Mouse (Mus musculus): ENCODE data around the gene Med12l. TPM values are rescaled to one million over a fixed set of nuclear protein-coding genes. Genes with fewer than 3 reads are reported as not detected.
"Not testable (repeated sequence)": the region's sequence is repeated elsewhere in the genome, so short reads cannot be mapped to it uniquely, and the experiment has no call there.

Med12l gene
- polyA plus RNA-seq, 1 experiment from 2014 or later = 6.5 TPM

DNA sequence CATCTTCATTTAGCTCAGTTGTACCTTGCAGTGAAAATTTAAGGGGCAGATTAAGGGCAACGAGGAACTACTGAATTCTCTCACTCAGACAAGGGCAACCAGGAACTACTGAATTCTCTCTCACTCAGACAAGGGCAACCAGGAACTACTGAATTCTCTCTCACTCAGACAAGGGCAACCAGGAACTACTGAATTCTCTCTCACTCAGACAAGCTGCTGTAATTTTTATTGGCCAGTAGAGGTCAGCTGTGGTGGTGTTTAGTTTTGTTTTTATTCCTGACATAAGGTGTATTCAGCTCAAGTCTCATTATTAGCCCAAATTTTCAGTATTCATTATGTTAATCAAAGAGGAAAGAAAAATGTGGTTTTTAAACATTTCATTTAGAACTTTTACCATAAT, 63.4 kb downstream of the Med12l start:
- DNase-seq = peak; percentile 14
- ATAC-seq (ENCODE audit: low FRiP score, low TSS enrichment); H3K4me1 ChIP-seq (ENCODE audit: control insufficient read depth, insufficient read depth, low read length); H3K27me3 ChIP-seq (ENCODE audit: control insufficient read depth, insufficient read depth, low read length); H3K9me3 ChIP-seq (ENCODE audit: control insufficient read depth, low read length); H3K36me3 ChIP-seq (ENCODE audit: control insufficient read depth, insufficient read depth, low read length); H3K4me3 ChIP-seq (replicated peaks; ENCODE audit: low read depth, low read length); H3K27ac ChIP-seq (replicated peaks; ENCODE audit: low read depth, low read length); H3K9ac ChIP-seq (replicated peaks; ENCODE audit: low read length); H3K4me2 ChIP-seq (ENCODE audit: low read length): not testable (repeated sequence)
- 89% methylated on average over 1 of the region's 1 CpGs for WGBS

DNA sequence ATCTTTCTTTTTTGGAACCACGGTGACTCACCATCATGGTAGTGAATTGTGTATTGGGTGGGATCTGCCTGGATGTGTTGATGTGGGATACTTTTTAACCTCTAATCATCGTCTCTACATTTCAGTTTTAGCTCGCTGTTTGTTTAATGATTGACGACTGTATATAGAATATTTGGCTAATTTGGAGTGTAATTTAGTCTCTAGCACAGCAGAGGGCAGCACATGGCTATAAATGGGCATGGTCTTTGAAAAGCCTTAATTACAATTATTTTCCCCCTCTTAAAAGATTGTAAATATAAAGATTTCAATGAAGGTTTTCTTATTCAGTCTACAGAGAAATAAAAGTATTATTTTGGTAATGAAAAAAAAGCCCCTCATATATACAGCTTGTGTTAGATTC, 71.7 kb downstream of the Med12l start:
- H3K9me3 ChIP-seq (ENCODE audit: control insufficient read depth, low read length) = no peaks in the 10 kb centered on the region
- H3K4me1 ChIP-seq (ENCODE audit: control insufficient read depth, insufficient read depth, low read length) = no peaks in the 10 kb centered on the region
- no peak overlapping the region for H3K27ac ChIP-seq (replicated peaks; ENCODE audit: low read depth, low read length)
- no peaks in the 10 kb centered on the region for H3K27me3 ChIP-seq (ENCODE audit: control insufficient read depth, insufficient read depth, low read length)
- H3K36me3 ChIP-seq (ENCODE audit: control insufficient read depth, insufficient read depth, low read length) = 0 out of 2 replicates have a peak, but pooled peaks cover 6% of the 10 kb centered on the region
- H3K4me3 ChIP-seq (replicated peaks; ENCODE audit: low read depth, low read length) = no peak overlapping the region
- H3K4me2 ChIP-seq (ENCODE audit: low read length) = no peak overlapping the region
- no peak overlapping the region for H3K9ac ChIP-seq (replicated peaks; ENCODE audit: low read length)
- WGBS = 61% methylated on average over 4 of the region's 4 CpGs
- no peak for ATAC-seq (ENCODE audit: low FRiP score, low TSS enrichment)
- DNase-seq = peak; percentile 56

DNA sequence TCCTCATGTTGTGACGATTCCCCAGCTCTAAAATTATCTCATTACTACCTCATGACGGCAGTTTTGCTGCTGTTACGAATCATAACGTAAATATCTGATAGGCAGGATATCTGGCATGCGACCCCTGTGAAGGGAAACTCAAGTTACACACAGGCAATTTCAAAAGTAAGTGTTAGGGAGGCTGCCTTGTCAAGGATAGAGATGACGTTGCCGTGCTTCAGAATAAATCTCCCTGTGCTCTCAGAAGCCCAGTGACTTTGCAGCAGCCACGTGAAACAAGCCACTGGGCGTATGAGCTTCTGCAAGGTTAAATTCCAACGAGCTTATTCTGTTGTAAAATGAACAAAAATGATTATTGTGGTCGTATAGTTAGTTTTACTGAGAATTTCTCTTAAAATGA, 73.0 kb downstream of the Med12l start:
- DNase-seq = no peak
- Histone ChIP-seq H3K9ac (replicated peaks; ENCODE audit: low read length) (no peak overlapping the region), H3K27ac (replicated peaks; ENCODE audit: low read depth, low read length) (no peak overlapping the region), H3K36me3 (ENCODE audit: control insufficient read depth, insufficient read depth, low read length) (0 out of 2 replicates have a peak, but pooled peaks cover 6% of the 10 kb centered on the region), H3K4me3 (replicated peaks; ENCODE audit: low read depth, low read length) (no peak overlapping the region), H3K4me1 (ENCODE audit: control insufficient read depth, insufficient read depth, low read length) (no peaks in the 10 kb centered on the region), H3K27me3 (ENCODE audit: control insufficient read depth, insufficient read depth, low read length) (no peaks in the 10 kb centered on the region), H3K9me3 (ENCODE audit: control insufficient read depth, low read length) (no peaks in the 10 kb centered on the region), H3K4me2 (ENCODE audit: low read length) (no peak overlapping the region)
- WGBS = 90% methylated on average over 11 of the region's 11 CpGs
- no peak for ATAC-seq (ENCODE audit: low FRiP score, low TSS enrichment)

DNA sequence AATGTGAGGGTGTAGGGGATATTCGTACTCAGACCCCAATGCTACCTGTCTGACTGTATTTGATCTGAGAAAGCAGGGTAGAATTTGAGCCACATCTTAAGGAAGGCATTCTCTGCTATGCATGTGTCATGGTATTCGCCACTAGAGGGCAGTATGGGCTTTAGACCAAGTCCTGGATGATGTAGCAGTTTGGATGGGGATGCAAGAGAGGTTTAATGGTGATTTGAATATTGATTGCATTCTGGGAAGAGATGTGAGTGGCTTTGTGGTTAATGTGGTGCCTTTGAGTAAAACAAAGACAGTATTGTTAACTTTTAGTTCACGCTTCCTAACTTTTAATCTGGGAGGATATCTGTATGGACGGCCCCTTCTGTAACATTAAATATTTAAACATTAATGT, 73.7 kb downstream of the Med12l start:
- no peak for ATAC-seq (ENCODE audit: low FRiP score, low TSS enrichment)
- Histone ChIP-seq H3K4me3 (replicated peaks; ENCODE audit: low read depth, low read length) (no peak overlapping the region), H3K9ac (replicated peaks; ENCODE audit: low read length) (no peak overlapping the region), H3K27me3 (ENCODE audit: control insufficient read depth, insufficient read depth, low read length) (no peaks in the 10 kb centered on the region), H3K27ac (replicated peaks; ENCODE audit: low read depth, low read length) (no peak overlapping the region), H3K36me3 (ENCODE audit: control insufficient read depth, insufficient read depth, low read length) (0 out of 2 replicates have a peak, but pooled peaks cover 6% of the 10 kb centered on the region), H3K4me1 (ENCODE audit: control insufficient read depth, insufficient read depth, low read length) (no peaks in the 10 kb centered on the region), H3K4me2 (ENCODE audit: low read length) (no peak overlapping the region), H3K9me3 (ENCODE audit: control insufficient read depth, low read length) (no peaks in the 10 kb centered on the region)
- peak; percentile 75 for DNase-seq
- WGBS = 39% methylated on average over 4 of the region's 4 CpGs

DNA sequence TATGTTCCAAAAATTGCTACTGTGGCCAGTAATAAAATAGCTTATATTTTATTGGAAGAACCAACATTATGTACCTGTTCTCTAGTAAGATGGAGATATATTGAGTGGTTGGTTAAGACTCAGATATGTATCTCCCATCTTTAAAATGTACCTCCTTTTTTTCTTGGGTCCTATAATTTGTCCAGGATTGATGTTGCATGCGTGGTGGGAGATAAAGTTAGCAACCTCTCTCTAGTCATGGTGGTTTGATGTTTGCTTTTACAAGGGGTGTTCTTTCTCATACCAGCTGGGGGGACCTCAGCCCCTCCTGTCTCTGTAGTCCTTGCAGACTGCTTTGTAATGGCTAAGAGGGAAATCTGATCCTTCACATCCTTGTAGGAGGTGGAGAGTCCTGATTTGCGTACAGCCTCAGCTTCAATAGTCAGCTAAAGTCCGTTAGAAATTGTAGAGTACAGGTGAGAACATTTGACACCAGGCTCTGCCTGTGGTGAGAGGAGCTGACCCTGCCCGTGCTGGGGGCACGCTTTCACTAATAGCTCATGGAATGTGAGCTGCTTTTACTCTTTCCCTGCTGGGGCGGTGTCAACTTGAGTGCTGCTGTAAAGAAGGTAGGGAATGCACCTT, 74.8 kb downstream of the Med12l start:
- Histone ChIP-seq H3K4me3 (replicated peaks; ENCODE audit: low read depth, low read length) (no peak overlapping the region), H3K9me3 (ENCODE audit: control insufficient read depth, low read length) (no peaks in the 10 kb centered on the region), H3K4me2 (ENCODE audit: low read length) (no peak overlapping the region), H3K9ac (replicated peaks; ENCODE audit: low read length) (no peak overlapping the region), H3K36me3 (ENCODE audit: control insufficient read depth, insufficient read depth, low read length) (0 out of 2 replicates have a peak, but pooled peaks cover 6% of the 10 kb centered on the region), H3K4me1 (ENCODE audit: control insufficient read depth, insufficient read depth, low read length) (no peaks in the 10 kb centered on the region), H3K27ac (replicated peaks; ENCODE audit: low read depth, low read length) (no peak overlapping the region), H3K27me3 (ENCODE audit: control insufficient read depth, insufficient read depth, low read length) (no peaks in the 10 kb centered on the region)
- no peak for ATAC-seq (ENCODE audit: low FRiP score, low TSS enrichment)
- WGBS = 26% methylated on average over 6 of the region's 6 CpGs
- DNase-seq = no peak

DNA sequence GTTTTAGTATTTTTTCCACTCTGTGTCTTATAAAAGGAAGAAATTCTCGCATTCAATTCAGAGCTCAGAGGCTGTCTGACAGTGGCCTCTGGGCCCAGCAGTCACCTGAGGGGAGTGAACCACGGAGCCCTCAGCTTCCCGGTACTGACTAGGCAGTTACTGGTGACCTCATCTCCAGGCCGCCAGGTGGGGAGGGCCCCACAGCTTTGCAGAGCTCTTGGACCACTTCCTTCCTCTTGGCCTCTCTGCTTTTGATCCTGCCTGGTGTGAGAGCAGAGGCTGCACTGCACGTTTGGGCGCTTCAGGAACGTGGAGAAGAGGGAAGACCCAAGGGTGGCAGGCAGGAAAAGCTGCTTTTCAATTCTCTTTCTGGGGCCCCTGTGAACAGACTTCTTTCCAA, 75.3 kb downstream of the Med12l start:
- Histone ChIP-seq H3K9ac (replicated peaks; ENCODE audit: low read length) (no peak overlapping the region), H3K4me3 (replicated peaks; ENCODE audit: low read depth, low read length) (no peak overlapping the region), H3K36me3 (ENCODE audit: control insufficient read depth, insufficient read depth, low read length) (0 out of 2 replicates have a peak, but pooled peaks cover 5% of the 10 kb centered on the region), H3K9me3 (ENCODE audit: control insufficient read depth, low read length) (no peaks in the 10 kb centered on the region), H3K4me1 (ENCODE audit: control insufficient read depth, insufficient read depth, low read length) (no peaks in the 10 kb centered on the region), H3K27me3 (ENCODE audit: control insufficient read depth, insufficient read depth, low read length) (no peaks in the 10 kb centered on the region), H3K27ac (replicated peaks; ENCODE audit: low read depth, low read length) (no peak overlapping the region), H3K4me2 (ENCODE audit: low read length) (no peak overlapping the region)
- ATAC-seq (ENCODE audit: low FRiP score, low TSS enrichment) (no peak), DNase-seq (no peak)
- 29% methylated on average over 7 of the region's 7 CpGs for WGBS

DNA sequence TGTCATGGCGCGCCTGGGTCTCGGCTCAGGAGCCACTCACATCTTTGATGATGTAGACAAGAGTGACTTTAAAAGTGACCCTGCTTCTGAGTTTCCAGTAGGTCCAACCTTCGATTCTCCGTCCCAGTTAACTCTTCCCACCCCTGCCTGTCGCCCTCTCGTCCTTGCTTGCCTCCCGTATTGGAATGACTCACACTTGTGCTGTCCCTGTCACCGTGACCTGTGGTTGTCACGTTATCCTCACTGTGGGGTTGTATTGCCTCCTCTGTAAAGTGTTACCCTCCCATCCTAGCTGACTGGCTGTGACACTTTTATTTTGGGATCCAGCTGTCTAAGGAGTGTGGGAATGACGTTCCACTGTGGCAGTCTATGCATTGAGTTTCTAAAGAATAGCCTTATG, 87.1 kb downstream of the Med12l start:
- 85% methylated on average over 11 of the region's 11 CpGs for WGBS
- no peak for ATAC-seq (ENCODE audit: low FRiP score, low TSS enrichment)
- H3K27me3 ChIP-seq (ENCODE audit: control insufficient read depth, insufficient read depth, low read length) = no peaks in the 10 kb centered on the region
- H3K27ac ChIP-seq (replicated peaks; ENCODE audit: low read depth, low read length) = no peak overlapping the region
- H3K9me3 ChIP-seq (ENCODE audit: control insufficient read depth, low read length) = no peaks in the 10 kb centered on the region
- H3K4me2 ChIP-seq (ENCODE audit: low read length) = no peak overlapping the region
- H3K4me1 ChIP-seq (ENCODE audit: control insufficient read depth, insufficient read depth, low read length) = no peaks in the 10 kb centered on the region
- DNase-seq = no peak
- no peaks in the 10 kb centered on the region for H3K36me3 ChIP-seq (ENCODE audit: control insufficient read depth, insufficient read depth, low read length)
- H3K9ac ChIP-seq (replicated peaks; ENCODE audit: low read length) = no peak overlapping the region
- no peak overlapping the region for H3K4me3 ChIP-seq (replicated peaks; ENCODE audit: low read depth, low read length)

DNA sequence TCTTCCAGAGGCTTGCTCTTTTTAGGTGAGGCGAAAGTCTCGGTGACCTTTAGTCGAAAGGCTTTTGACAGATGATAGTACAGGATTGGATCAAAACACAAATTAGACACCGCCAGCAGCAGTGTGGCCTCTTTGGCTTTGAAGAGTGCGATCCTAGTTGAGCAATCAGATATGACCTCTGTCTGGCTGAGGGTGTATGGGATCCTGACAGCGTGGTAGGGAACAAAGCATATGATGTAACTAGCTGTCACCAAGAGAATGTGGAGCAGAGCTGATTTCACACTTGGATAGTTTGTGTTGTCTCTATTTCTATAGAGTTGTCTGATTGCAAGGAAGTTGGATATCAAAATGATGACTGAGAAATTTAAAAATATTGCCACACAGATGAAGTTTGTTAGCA, 91.8 kb downstream of the Med12l start:
- 60% methylated on average over 6 of the region's 6 CpGs for WGBS
- Histone ChIP-seq H3K4me3 (replicated peaks; ENCODE audit: low read depth, low read length) (no peak overlapping the region), H3K4me1 (ENCODE audit: control insufficient read depth, insufficient read depth, low read length) (no peaks in the 10 kb centered on the region), H3K27me3 (ENCODE audit: control insufficient read depth, insufficient read depth, low read length) (no peaks in the 10 kb centered on the region), H3K4me2 (ENCODE audit: low read length) (no peak overlapping the region), H3K27ac (replicated peaks; ENCODE audit: low read depth, low read length) (no peak overlapping the region), H3K9ac (replicated peaks; ENCODE audit: low read length) (no peak overlapping the region), H3K36me3 (ENCODE audit: control insufficient read depth, insufficient read depth, low read length) (no peaks in the 10 kb centered on the region), H3K9me3 (ENCODE audit: control insufficient read depth, low read length) (no peaks in the 10 kb centered on the region)
- DNase-seq = no peak
- no peak for ATAC-seq (ENCODE audit: low FRiP score, low TSS enrichment)

DNA sequence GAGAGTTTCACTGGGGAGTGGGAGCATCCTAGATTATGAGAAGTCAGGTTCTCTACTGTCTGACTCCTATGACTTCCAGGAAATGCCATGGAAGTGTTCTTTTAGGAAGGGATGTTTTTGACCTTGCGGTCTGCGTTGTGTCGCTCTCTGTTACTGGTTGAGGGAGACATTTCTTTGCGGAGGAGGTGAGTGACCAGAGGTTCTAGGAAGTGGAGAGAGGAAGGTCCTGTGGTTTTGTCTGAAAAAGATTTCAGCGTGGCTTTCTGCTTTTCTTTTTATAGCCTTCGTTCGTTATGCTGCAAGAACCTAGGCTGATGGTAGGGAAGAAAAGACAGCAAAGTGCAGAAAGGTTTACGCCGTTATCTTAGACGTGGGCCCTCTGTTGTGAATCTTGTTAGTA, 92.9 kb downstream of the Med12l start:
- WGBS = 93% methylated on average over 10 of the region's 10 CpGs
- no peak overlapping the region for H3K9ac ChIP-seq (replicated peaks; ENCODE audit: low read length)
- no peaks in the 10 kb centered on the region for H3K9me3 ChIP-seq (ENCODE audit: control insufficient read depth, low read length)

More for the DNA sequence above, 92.9 kb downstream of the Med12l start:
- ATAC-seq (ENCODE audit: low FRiP score, low TSS enrichment) (no peak), DNase-seq (no peak)
- Histone ChIP-seq H3K27me3 (ENCODE audit: control insufficient read depth, insufficient read depth, low read length) (no peaks in the 10 kb centered on the region), H3K4me3 (replicated peaks; ENCODE audit: low read depth, low read length) (no peak overlapping the region), H3K36me3 (ENCODE audit: control insufficient read depth, insufficient read depth, low read length) (no peaks in the 10 kb centered on the region), H3K27ac (replicated peaks; ENCODE audit: low read depth, low read length) (no peak overlapping the region), H3K4me1 (ENCODE audit: control insufficient read depth, insufficient read depth, low read length) (no peaks in the 10 kb centered on the region), H3K4me2 (ENCODE audit: low read length) (no peak overlapping the region)
